Mouse (Mus musculus): ENCODE results near the gene Mybph. TPM values are rescaled to one million over a fixed set of nuclear protein-coding genes. Genes with fewer than 3 reads are reported as not detected.
A peak's percentile ranks its signal among the peaks of the same experiment; 100 is the strongest.

The Mybph gene
- total RNA-seq (2021), result not detected in 2 replicates
- long read RNA-seq, partial matches to known transcripts, result 1 of 6 reads
- long read RNA-seq, other reads (novel, unspliced or antisense), result 5 of 6 reads

DNA sequence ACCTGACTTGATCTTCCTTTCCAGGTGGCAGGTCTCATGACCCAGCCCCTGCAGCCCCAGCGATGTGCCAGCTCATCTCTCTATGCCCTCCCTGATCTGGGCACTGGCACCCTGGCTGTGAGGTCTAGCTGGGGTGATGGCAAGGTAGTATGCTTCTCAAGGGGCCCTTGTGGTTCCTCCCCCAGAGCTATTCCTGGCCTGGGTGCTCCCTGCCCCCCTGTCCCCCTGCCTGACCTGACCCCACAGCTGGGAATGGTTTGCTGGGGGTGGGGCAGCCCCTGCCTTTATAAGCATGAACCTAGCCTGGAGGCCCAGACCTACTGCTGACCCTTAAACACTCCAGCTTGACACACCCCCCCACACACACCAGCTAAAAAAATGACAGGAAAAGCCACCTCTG lies at the start of gene Mybph:
Gene Mybph, plus strand, starts transcription at position 323 of the 400 bp plus-strand sequence.
- no peak for DNase-seq

DNA sequence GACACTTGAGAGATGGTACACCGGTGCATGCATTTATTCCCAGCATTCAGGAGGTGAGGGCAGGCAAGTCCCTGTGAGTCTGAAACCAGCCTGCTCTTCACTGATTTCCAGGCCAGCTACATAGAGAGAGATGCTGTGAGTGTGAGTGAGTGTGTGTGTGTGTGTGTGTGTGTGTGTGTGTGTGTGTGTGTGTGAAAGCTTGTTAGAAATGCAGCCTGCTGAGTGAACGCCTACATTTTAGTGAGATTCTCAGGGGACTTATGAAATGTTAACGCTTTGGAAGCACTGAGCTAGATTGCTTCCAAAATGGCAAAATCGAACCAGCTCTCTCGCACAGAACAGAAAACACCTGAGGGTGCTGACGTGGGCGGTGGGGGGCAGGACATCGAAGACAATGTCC lies 47.2 kb upstream of the Mybph start:
- no peak for DNase-seq

DNA sequence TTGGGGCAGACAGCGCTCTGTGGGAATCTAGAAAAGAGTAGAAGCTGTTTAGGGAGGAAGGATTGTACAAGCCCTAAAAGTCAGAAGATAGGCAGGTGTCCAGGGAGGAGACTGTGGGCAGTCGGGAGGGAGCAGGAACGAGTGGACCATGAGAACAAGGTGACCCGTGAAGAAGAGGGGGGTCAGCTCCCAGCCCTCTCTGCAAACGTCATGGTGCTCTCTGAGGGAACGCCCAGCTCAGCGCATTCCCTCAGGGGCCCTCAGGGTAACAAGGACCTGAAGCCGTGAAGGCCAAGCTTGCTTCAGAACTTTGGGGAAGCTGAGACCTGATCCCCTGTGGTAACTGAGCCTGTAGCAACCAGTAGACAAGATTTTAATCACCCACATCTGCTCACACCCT lies 43.2 kb upstream of the Mybph start:
- no peak for DNase-seq

DNA sequence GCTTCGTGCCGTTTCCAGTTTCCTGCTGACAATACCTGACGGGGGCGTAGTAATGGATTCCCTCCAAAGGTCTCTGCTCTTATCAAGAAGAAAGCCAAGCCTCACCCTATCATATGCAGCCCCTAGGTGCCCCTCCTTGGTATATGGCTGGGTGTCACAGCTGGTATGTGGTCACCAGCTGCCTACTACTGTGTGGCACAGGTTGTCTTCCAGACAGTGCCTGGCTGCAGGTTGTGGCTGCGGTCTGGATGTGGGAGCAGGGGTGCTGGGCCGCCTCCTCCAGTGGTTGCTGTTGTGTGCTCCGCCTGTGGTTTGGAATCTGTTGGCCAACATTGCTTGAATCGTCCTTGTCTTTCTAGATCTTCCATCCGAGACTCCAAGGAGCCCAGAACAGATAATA lies 42.5 kb upstream of the Mybph start:
- DNase-seq, result no peak

DNA sequence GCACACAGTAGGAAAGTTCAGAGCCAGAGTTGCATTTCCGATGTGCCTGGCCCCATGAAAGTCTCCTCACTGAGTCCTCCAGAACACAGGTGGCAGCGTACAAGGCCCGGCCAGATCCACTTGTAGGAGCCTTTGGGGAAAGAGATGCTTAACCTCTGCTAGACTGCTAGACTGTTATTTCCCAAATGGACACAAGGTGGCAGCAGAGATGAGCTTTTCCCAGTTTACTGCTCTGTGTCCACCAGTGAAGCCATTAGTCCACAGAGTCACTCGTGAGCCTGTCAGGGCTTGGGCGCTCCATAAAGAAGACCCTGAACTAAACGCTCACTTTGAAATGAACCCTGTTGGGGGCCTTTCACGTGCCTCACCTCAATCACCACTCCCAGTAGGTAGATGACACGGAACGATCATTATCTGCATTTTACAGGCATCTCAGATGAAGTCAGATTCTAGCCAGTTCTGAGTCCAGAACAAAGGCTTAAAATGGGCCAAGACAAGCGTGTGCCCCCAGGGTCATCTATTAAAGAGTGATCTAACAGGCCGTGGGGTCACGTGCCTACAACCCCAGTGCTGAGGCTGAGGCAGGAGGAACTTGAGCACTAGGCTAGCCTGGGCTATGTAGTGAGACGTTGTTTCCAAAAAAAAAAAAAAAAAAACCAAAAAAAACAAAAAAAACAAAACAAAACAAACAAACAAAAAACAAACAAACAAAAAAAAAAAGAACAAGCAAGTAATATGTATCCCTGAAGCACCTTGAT lies 41.4 kb upstream of the Mybph start:
- peak; percentile 57 for DNase-seq

DNA sequence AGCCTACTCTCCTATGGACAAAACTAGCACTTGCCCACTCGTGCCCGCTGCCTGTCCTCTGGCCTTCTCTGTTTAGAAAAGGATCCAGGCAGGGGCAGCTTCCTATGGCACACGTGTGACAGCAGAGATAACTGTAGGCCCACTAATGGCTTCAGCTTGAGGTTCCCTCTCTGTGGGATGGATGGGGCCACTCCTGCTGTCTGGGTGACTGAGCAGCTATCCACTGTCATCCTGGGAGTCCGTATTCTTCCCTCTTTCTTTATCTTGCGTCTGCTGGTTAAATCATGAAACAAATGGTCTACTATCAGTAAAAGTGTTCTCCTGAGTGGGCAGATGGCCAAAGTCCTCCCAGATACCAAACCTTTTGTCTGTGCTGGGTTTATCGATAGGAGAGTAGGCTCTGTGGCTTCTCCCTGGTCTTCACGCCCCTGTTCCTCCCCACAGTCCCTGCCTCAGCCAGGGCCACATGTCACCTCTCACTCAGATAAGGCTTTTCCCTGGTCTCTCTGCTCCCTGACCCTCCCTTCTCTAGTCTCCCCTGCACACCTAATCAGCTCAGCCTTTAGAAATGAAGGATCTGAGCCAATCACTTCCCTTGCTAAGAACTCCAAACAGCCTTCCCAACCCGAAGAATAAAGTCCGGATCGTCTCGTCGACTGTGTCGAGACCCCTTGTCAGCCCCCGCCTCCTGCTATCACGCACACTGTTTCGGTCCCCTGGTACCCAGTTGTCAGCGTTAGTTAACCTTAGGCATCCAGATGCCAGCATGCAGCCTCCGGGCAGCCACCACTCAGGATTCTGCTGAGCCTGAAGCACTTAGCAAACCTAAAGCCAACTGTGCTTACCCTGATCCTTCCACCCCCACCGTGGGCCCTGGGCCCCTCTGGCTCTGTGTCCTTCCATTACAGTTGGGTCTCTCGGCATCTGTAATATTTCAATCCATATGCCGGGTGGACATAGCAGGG lies 40.3 kb upstream of the Mybph start:
- DNase-seq, result no peak

DNA sequence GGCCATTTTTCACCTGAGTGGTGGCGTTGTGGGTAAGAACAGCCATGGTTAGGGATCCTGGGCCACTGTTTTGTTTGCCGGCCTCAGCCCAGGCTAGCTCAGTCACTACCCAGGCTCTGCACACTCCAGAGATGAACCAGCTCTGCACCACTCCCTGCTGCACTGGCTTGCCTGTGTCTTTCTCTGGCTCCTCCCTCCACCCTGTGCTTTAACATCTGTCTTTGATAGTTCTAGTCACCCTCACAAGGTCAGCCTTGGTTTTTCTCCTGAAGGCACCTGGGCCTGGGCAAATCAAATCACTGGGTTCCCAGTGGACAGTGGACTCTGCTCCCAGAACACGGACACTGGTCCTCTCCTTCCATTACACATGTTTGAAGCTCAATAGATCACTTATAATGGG lies 39.1 kb upstream of the Mybph start:
- no peak for DNase-seq

DNA sequence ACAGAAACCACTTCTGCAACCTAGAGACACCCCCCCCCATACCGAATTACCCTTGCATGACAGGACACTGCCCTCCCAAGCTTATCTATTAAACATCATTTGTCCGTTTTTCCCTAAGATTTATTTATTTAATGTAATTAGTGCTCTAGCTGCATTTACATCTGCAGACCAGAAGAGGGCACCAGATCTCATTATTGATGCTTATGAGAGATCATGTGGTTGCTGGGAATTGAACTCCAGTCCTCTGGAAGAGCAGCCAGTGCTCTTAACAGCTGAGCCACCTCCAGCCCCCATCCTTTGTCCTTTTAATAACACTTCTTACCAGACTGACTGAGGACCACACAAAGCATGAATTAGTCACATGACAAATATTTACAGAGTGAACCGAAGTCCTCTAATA lies 38.6 kb upstream of the Mybph start:
- no peak for DNase-seq

DNA sequence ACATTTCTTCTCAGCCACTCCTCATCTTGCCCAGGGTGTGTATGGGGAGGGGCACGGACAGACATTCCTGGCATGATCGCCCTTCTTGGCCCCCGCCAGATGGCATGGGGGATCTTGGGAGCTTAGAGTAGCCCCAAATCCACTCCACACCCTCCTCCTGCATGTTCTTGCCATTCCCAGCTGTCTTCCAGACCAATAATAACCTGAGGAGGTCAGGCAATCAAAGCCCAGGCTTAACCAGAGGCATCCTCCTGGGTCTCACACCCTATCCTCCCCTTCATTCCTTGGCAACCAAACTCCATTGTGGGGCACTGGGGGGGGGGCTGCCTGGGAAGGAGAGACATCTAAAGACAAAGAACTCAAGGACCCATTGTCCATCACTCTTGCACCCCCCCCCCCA lies 32.8 kb upstream of the Mybph start:
- DNase-seq, result no peak

DNA sequence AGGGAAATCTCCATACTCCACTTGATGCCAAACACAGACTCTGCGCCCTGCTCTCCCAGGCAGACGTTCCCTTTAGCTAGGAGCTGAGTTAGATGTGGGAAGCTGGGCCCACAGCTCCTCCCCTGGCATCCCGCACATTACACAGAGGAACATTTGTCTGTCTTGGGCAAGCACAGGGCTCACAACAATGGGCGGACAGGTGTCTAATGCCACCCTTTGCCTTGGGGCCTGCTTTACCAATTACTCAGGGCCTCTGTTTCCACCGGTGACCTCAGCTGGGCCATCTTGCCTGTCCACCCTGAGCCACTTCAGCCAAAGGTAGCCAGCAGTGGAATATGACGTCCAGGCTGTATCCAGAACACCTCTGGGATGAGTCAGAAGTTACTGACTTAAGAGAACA lies 31.8 kb upstream of the Mybph start:
- DNase-seq, result no peak

DNA sequence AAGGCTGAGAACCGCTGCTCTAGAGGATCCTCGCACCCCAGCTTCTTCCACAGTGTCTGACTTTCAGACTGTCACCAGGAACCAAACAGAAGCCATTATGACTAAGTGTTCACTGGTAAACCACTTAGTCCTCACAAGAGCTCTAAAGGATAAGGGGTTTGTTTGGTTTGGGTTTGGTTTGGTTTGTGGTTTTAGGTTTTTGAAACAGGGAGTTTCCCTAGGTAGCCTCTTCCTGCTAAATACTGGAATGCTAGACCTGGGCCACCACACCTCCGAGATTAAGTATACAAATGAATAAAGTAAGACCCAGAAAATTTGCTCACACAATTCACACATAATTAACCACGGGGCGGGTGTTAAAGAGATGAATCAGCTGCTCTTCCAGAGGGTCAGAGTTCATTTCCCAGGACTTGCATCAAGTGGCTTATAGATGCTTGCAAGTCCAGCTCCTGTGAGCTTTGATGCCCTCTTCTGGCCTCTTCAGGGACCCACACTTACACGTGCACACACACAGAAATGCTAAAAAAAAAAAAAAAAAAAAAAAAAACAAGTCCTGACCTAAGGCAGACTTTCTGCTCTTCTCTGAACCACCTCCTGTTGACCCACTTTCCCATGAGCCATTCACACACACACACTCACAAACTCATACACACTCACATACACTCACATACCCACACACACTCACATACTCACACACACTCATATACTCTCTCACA lies 30.6 kb upstream of the Mybph start:
- DNase-seq, result no peak

DNA sequence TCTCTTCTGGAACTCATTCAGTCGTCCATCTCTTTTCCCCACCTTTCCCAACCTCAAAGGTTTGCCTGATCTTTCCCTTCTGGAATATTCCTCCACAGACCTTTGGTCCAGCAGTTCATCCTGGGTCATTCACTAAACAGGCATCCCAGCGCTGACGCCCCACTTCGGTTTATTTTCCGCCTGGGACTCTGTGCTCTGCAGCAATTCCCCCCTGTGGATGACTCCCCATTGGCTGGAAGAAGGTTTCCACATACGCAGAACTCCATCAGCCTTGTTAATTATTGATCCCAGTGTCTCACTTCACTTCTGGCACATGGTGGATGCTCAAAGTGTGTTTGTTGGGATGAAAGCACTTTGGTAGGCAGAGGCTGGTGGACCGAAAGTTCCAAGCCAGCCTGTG lies 29.8 kb upstream of the Mybph start:
- no peak for DNase-seq

DNA sequence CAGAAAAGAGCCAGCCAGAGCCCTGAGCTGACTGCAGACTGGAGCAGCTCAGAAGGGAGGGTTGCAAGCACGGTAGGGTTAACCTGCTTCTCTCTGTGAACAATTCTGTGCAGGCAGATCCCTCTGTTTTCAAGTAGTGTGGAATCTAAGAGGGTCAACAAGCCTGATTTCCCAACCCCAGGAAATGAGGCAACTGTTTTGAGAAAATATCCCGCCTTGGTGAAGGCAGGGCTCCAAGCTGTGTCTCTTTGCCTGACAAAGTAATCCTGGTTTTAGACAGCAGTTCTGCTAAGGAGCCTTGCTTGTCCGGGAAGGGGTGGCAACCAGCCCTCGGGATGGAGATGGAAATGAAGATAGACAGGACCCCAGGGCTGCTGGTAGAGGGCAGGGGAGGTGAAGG lies 28.8 kb upstream of the Mybph start:
- no peak for DNase-seq

DNA sequence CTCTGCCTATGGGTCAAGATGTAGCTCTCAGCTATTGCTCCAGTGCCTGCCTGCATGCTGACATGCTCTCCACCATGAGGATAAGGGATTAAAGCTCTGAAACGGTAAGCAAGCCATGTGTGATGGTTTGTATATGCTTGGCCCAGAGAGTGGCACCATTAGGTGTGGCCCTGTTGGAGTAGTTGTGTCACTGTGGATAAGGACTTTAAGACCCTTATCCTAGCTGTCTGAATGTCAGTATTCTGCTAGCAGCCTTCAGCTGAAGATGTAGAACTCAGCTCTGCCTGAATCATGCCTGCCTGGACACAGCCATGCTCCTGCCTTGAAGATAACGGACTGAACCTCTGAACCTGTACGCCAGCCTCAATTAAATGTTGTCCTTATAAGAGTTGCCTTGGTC lies 26.7 kb upstream of the Mybph start:
- no peak for DNase-seq

DNA sequence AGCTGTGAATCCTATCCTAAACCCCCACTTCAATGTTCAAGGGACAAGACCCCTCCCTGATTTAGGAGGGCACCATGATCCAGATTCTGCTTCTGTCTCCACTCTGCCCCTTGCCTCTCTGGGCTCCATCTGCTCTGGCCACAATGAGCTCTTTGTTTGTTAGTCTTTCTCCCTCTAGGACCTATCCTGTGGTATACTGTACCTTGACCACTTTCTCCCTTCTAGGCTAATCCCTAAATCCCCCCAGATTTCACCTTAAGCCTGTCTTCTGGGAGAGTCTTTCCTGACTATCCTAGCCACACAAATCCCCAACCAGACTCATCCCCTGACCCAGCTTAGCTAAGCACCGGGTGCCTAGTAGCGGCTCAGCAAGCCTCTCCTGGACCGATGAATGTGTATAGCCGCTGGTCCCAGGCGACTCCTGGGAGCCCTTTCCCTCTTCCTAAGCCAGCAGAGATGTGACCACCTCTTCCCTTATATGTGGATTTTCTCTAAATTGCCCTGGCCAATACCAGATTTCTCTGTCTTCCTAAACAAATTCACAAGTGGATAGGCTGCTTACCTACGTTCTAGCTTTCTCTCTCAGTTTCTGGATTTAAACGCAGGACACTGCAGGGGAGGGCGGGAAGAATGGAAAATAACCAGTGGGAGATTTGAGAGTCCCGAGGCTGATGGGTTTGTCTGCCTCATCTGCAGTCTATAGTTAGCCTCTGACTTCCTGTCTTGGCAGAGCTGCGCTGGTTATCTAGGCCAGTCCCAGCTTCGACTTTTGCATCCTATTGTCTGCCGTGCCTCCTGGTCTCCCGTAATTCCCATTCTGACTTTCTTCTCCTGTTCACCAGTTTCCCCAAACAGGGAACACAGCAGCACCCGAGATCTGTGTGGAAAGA lies 25.6 kb upstream of the Mybph start:
- DNase-seq, result no peak

DNA sequence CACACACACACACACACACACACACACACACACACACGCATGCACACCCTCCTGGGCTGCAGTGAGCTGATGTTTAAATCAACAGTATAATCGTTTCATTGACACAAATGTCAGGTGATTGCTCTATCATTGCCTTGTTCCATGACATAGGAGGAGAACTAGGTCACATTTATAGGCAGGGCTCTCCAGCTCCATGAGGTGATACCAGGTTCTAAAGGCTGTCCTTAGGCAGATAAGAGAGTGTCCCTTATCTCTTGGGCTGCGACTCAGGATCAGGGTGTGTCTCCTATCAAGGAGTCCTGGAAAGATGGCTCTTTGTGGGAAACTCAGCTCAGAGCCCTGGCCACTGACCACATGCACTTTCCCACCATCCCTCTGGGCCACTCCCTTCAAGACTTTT lies 24.7 kb upstream of the Mybph start:
- no peak for DNase-seq

DNA sequence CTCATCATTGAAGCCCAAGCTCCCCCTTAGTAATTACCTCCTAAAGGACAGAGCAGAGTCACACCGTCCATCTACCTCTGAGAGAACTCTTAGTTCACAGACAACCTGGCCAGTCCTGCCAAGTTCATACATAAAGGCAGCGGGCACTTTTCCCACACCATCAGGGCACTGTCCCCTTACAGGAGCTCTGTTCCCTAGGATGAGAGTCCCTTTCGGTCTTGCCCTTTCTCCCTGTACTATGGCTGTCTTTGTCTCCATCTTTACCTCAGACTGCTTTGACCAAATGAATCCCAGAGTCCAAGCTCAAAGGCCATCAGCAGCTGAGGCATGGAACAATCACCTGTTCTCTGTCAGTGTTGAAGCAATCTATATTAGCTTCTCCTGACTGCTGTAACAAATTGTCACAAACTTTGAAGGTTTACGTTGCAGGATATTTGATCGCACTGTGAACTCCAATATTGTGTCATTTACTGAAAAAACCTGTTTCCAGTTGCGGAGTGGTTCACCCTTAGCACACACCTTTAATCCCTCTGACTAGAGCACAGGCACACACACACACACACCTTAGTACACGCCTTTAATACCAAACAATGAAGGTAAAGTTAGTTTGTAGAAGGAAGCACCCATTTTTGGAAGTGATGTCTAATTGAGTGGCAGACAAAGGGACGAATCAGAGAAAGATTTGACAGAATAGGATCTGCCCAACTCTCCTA lies 24.1 kb upstream of the Mybph start:
- DNase-seq, result no peak

DNA sequence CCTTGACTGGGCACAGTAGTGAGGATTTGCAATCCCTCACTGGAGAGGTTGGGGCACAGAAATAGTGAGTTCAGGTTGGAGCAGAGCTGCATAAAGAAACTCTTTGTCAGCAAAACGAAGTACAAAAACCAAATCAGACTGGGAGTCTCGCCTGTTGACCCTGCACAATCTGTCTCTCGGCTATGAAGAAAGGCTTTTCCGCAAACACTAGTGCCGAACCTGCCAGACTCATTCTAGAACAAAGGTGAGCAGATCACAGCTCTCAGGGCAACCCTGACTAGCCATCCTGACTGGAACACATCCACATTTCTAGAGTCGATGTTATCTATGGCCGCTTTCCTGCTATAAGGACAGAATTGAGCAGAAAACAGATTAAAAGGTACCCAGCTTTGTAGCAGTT lies 20.2 kb upstream of the Mybph start:
- DNase-seq, result no peak

DNA sequence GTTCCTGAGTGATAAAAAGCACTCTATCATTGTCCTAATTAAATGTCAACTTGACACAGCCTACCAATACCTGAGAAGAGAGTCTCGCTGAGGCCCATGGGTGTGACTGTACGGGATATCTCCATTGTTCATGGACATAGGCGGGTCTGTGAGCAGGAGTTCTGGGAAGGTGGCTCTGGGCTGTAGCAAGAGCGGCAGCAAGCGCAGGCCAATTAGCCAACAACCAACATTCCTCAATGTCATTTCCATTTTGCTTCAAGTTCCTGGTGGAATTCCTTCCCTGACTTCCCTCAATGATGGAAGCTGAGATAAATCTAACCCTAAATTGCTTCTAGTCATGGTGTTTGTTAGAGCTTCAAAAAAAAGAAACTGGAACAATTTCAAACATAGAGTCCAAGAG lies 15.3 kb upstream of the Mybph start:
- DNase-seq, result no peak

DNA sequence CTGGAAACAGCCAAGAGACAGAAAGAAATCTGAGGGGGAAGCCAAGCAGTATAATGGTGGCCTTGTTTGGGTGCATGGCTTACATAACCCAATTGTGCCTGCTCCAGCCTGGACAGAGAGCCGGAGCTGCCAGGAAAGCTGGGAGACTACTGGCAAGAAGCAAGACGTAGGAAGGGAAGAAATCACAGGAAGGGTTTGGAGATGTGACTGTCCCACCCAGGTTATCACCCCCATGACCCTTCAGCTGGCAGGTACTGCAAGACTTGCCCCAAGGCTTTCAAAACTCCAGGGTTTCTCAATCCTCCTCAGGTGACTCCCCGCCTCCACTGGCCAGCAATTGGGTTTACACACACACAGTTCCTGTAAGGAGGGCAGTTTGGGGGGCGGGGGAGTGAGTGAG lies 11.2 kb upstream of the Mybph start, which contains the start of gene Chil1:
Gene Chil1, plus strand, starts transcription at position 152 of the 400 bp plus-strand sequence.
- DNase-seq, result no peak

DNA sequence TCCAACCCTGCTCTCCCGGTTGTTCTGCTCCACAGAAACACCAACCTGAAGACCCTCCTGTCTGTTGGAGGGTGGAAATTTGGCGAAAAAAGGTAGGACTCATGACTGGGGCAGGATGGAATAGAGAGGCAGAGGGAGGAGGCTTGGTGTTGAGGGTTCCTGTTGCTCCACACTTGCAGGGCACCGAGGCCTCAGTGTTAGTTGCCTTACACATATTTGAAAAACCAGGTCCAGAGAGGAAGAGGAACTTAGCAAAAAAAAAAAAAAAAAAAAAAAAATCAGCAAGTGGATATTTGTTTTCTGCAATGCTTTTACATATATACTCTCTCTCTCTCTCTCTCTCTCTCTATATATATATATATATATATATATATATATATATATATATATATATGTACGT lies 9.2 kb upstream of the Mybph start:
- no peak for DNase-seq

All from adrenal gland, postnatal 25 days (tissue).